Mouse (Mus musculus): ENCODE measurements around the gene Olfr389. TPM values are rescaled to one million over a fixed set of nuclear protein-coding genes. Genes with fewer than 3 reads are reported as not detected.

The Olfr389 gene
- total RNA-seq (2021): not detected

DNA sequence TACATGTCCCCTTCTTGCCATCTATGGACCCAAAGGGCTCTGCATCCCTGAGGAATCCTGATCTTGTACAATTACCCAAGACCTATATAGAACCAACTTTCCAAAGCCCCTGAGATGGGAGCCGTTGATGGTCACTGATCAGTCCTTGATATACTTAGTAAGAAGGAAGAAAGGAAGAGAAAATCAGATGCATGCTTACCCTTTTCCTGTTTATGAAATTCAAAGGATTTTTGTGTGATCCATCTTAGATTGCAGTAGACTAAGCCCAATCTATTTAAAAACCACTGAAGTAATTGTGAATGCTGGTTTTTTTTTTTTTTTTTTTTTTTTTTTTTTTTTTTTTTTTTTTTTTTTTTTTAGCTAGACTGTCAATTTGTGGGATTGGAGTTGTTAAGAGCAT lies at the start of gene Olfr389:
Gene Olfr389, minus strand, starts transcription at position 101 of the 400 bp plus-strand sequence.
- no peak for DNase-seq (ENCODE audit: low spot score in 2 of 2)
- intact Hi-C loops (cut with DNase I): no loop called here

- intact Hi-C loops (cut with DNase I): no loop called here
- no peak for DNase-seq (ENCODE audit: low spot score in 2 of 2)
These were observed 36.4 kb upstream of the Olfr389 start, which contains the start of gene Olfr392 for GRCm38 (mm10) chr11:73816949-73817348. Gene Olfr392 (minus strand): TSS chr11:73817049.

- intact Hi-C loops (cut with DNase I): no loop called here
- DNase-seq (ENCODE audit: low spot score in 2 of 2): no peak
These were observed 22.4 kb upstream of the Olfr389 start, which contains the start of gene Olfr391-ps for GRCm38 (mm10) chr11:73802952-73803351. Gene Olfr391-ps (minus strand): TSS chr11:73803052.

DNA sequence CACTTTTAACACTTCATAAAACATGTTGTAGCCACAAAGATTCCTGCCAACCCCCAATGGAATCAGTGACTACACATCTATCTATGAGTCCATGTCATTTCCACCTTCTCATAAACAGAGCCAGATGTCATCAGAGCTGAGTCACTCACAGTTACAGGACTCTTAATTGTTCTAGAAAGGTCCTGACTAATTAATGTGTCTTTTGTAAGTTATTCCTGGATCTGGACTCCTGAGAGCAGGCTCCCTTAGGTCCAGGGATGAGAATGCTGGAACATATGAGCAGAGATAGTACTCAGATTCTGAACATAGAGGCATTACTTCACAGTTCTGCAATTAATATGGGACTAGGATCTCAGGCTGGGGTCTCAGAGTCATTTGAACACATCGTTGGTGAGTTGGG lies 2.2 kb upstream of the Olfr389 start, which contains the start of gene Olfr390:
Gene Olfr390, plus strand, starts transcription at position 301 of the 400 bp plus-strand sequence.
- no peak for DNase-seq (ENCODE audit: low spot score in 2 of 2)
- intact Hi-C loops (cut with DNase I): no loop called here

DNA sequence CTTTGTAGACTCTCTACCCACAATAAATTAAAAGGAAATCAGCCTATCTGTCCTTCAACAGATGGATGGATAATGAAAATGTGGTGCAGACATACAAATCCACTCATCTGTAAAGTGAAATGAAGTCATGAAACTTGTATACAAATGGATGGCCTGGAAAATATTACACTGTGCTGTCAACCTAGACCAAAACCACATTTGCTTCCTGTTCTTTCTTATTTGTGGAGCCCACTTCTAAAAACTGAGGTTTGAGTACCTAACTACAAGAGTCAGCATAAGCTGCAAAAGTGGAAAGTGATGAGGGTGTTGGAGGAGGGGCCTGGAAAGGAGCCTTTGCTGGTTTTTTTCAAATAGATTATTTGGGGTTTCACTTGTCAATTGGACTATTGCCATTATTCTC lies 21.4 kb downstream of the Olfr389 start:
- no peak for DNase-seq (ENCODE audit: low spot score in 2 of 2)
- intact Hi-C loops (cut with DNase I): no loop called here

Other genes starting within 250 kb of the Olfr389 start
- not detected for gene Olfr385, start 187.7 kb downstream of the Olfr389 start, total RNA-seq (2021)
- not detected for gene Olfr384, start 182.1 kb downstream of the Olfr389 start, total RNA-seq (2021)
- gene Zfp735, start 91.9 kb downstream of the Olfr389 start, total RNA-seq (2021): not detected
- gene Olfr390, start 2.3 kb upstream of the Olfr389 start, total RNA-seq (2021): not detected
- gene Olfr391-ps, start 22.3 kb upstream of the Olfr389 start, total RNA-seq (2021): not detected
- not detected for gene Olfr392, start 36.3 kb upstream of the Olfr389 start, total RNA-seq (2021)
- gene Olfr393, start 70.7 kb upstream of the Olfr389 start, total RNA-seq (2021): not detected
- not detected for gene Olfr394, start 110.1 kb upstream of the Olfr389 start, total RNA-seq (2021)
- not detected for gene Olfr395, start 128.6 kb upstream of the Olfr389 start, total RNA-seq (2021)
- not detected for gene Olfr23, start 156.0 kb upstream of the Olfr389 start, total RNA-seq (2021)
- not detected for gene Olfr397, start 180.1 kb upstream of the Olfr389 start, total RNA-seq (2021)
- not detected for gene Olfr398, start 209.7 kb upstream of the Olfr389 start, total RNA-seq (2021)